8 mouse cellular contexts compared by ENCODE assay signal in genomic region chr8:85700101-85700750, GRCm38 (mm10). TPM values are rescaled to one million over a fixed set of nuclear protein-coding genes. Genes with fewer than 3 reads are reported as not detected.
DNase-seq lines count a peak whose midpoint lies in the region; ATAC-seq and TF ChIP-seq lines count a peak whose summit lies in the region.

No protein-coding gene starts in this region.

- H3ac ChIP-seq in myocyte (ENCODE audit: control insufficient read depth, insufficient read length), result no peak overlapping the region

- H3K9me3 ChIP-seq in embryonic facial prominence, embryonic 10.5 days, result no peaks in the 10 kb centered on the region
- H3K9me3 ChIP-seq in heart, embryonic 11.5 days (replicated peaks; ENCODE audit: control insufficient read depth, low read length), result no peaks in the 10 kb centered on the region
- no peaks in the 10 kb centered on the region for H3K9me3 ChIP-seq in kidney, embryonic 14.5 days (ENCODE audit: control insufficient read depth, low read length)
- H3K9me3 ChIP-seq in stomach, embryonic 14.5 days (ENCODE audit: control insufficient read depth, low read depth, low read length), result no peaks in the 10 kb centered on the region

- DNase-seq in 3134 (ENCODE audit: extremely low read depth, insufficient read length, low spot score) (peak; percentile 77), liver (peak; percentile 75)
- peak; percentile 82 for DNase-seq in adrenal gland, postnatal 14 days
- DNase-seq in embryonic facial prominence, embryonic 10.5 days (ENCODE audit: low spot score), result peak; percentile 90

- H3K27me3 ChIP-seq in embryonic facial prominence, embryonic 10.5 days (replicated peaks; ENCODE audit: low read depth, poor library complexity, severe bottlenecking), result peaks cover 27% of the 10 kb centered on the region
- H3K27me3 ChIP-seq in heart, embryonic 11.5 days (ENCODE audit: control insufficient read depth, insufficient read depth, low read length), result peaks cover 8% of the 10 kb centered on the region
- no peaks in the 10 kb centered on the region; the same call in none of the 2 replicates for H3K27me3 ChIP-seq in kidney, embryonic 14.5 days (ENCODE audit: control insufficient read depth, insufficient read depth, low read length)
- H3K27me3 ChIP-seq in myocyte (ENCODE audit: control insufficient read depth, insufficient read depth, insufficient read length), result peaks cover 16% of the 10 kb centered on the region
- no peaks in the 10 kb centered on the region for H3K27me3 ChIP-seq in stomach, embryonic 14.5 days (ENCODE audit: control insufficient read depth, insufficient read depth, low read length)

- peaks cover 17% of the 10 kb centered on the region for H3K4me1 ChIP-seq in embryonic facial prominence, embryonic 10.5 days
- H3K4me1 ChIP-seq in heart, embryonic 11.5 days (ENCODE audit: control insufficient read depth, insufficient read depth, low read length), result 0 out of 2 replicates have a peak, but pooled peaks cover 3% of the 10 kb centered on the region
- no peaks in the 10 kb centered on the region for H3K4me1 ChIP-seq in kidney, embryonic 14.5 days (ENCODE audit: control insufficient read depth, insufficient read depth, low read length)
- no peaks in the 10 kb centered on the region for H3K4me1 ChIP-seq in stomach, embryonic 14.5 days (ENCODE audit: control insufficient read depth, insufficient read depth, low read length)

- under 1% methylated on average over 84 of the region's 84 CpGs for WGBS in embryonic facial prominence, embryonic 10.5 days
- WGBS in heart, embryonic 11.5 days (ENCODE audit: insufficient replicate concordance), result under 1% methylated on average over 74 of the region's 84 CpGs
- WGBS in kidney, embryonic 14.5 days, result under 1% methylated on average over 75 of the region's 84 CpGs
- under 1% methylated on average over 75 of the region's 84 CpGs for WGBS in stomach, embryonic 14.5 days

- H3K36me3 ChIP-seq in embryonic facial prominence, embryonic 10.5 days (replicated peaks), result no peaks in the 10 kb centered on the region
- no peaks in the 10 kb centered on the region for H3K36me3 ChIP-seq in heart, embryonic 11.5 days (ENCODE audit: control insufficient read depth, insufficient read depth, low read length)
- H3K36me3 ChIP-seq in kidney, embryonic 14.5 days (ENCODE audit: control insufficient read depth, insufficient read depth, low read length), result no peaks in the 10 kb centered on the region
- H3K36me3 ChIP-seq in myocyte (ENCODE audit: control insufficient read depth, insufficient read depth), result no peaks in the 10 kb centered on the region
- no peaks in the 10 kb centered on the region for H3K36me3 ChIP-seq in stomach, embryonic 14.5 days (ENCODE audit: control insufficient read depth, insufficient read depth, low read length)

- peak overlapping the region; percentile 79 for H3K4me3 ChIP-seq in embryonic facial prominence, embryonic 10.5 days
- H3K4me3 ChIP-seq in heart, embryonic 11.5 days (ENCODE audit: low read depth, low read length), result peak overlapping the region; percentile 67
- peak overlapping the region; percentile 75 for H3K4me3 ChIP-seq in kidney, embryonic 14.5 days (ENCODE audit: low read length)
- H3K4me3 ChIP-seq in myocyte, result no peak overlapping the region
- H3K4me3 ChIP-seq in stomach, embryonic 14.5 days (ENCODE audit: low read depth, low read length), result peak overlapping the region; percentile 71

- H3K27ac ChIP-seq in embryonic facial prominence, embryonic 10.5 days (replicated peaks), result peak overlapping the region; percentile 97
- peak overlapping the region; percentile 57 for H3K27ac ChIP-seq in heart, embryonic 11.5 days (ENCODE audit: low read depth, low read length)
- H3K27ac ChIP-seq in kidney, embryonic 14.5 days (ENCODE audit: low read depth, low read length), result peak overlapping the region; percentile 88
- H3K27ac ChIP-seq in stomach, embryonic 14.5 days (ENCODE audit: low read length), result peak overlapping the region; percentile 79

- peak; percentile 86 for ATAC-seq in heart, embryonic 11.5 days (replicated peaks; ENCODE audit: insufficient number of reproducible peaks, low FRiP score, low TSS enrichment)
- ATAC-seq in kidney, embryonic 14.5 days (ENCODE audit: low FRiP score, low TSS enrichment), result peak; percentile 97
- ATAC-seq in stomach, embryonic 14.5 days (ENCODE audit: insufficient number of reproducible peaks, insufficient read depth, low FRiP score, low read depth), result peak; percentile 94

- H3K9ac ChIP-seq in heart, embryonic 11.5 days (ENCODE audit: low read depth, low read length), result peak overlapping the region; percentile 82
- peak overlapping the region; percentile 85 for H3K9ac ChIP-seq in kidney, embryonic 14.5 days (ENCODE audit: low read depth, low read length)
- H3K9ac ChIP-seq in stomach, embryonic 14.5 days (replicated peaks; ENCODE audit: low read depth, low read length), result peak overlapping the region; percentile 71

- TF ChIP-seq POLR2A in myocyte (IDR thresholded peaks at IDR 0.05; ENCODE audit: insufficient read length, low read depth), result no peak

- H3K79me2 ChIP-seq in myocyte (ENCODE audit: control insufficient read depth, insufficient read depth), result no peaks in the 10 kb centered on the region

- peak overlapping the region; percentile 98 for H3K4me2 ChIP-seq in heart, embryonic 11.5 days
- H3K4me2 ChIP-seq in kidney, embryonic 14.5 days (replicated peaks; ENCODE audit: low read depth, low read length), result peak overlapping the region; percentile 84
- H3K4me2 ChIP-seq in myocyte (ENCODE audit: low read depth), result peak overlapping the region; percentile 18
- peak overlapping the region; percentile 92 for H3K4me2 ChIP-seq in stomach, embryonic 14.5 days (replicated peaks; ENCODE audit: low read depth, low read length)

TF ChIP-seq in myocyte, 11 proteins besides CTCF, POLR2A, EP300 and RAD21:
- TF ChIP-seq MYOD1 (IDR thresholded peaks at IDR 0.05; ENCODE audit: control insufficient read depth in 1 of 3, insufficient read length in 2 of 3, low read depth in 2 of 3), result no peak
- TF ChIP-seq MAX (IDR thresholded peaks at IDR 0.05; ENCODE audit: low read depth), result no peak
- no peak for TF ChIP-seq CEBPB (IDR thresholded peaks at IDR 0.05; ENCODE audit: insufficient read depth, poor library complexity, severe bottlenecking)
- no peak for TF ChIP-seq POLR2AphosphoS2 (IDR thresholded peaks at IDR 0.05; ENCODE audit: insufficient read length, low read depth)
- no peak for TF ChIP-seq TCF3 (IDR thresholded peaks at IDR 0.05; ENCODE audit: insufficient read length, low read depth)
- no peak for TF ChIP-seq REST (IDR thresholded peaks at IDR 0.05; ENCODE audit: insufficient read depth, insufficient read length)
- TF ChIP-seq E2F4 (IDR thresholded peaks at IDR 0.05; ENCODE audit: insufficient read depth), result no peak
- no peak for TF ChIP-seq MYOG (IDR thresholded peaks at IDR 0.05; ENCODE audit: control insufficient read depth in 1 of 3, insufficient read depth in 1 of 3, insufficient read length in 2 of 3, low read depth in 2 of 3)
- no peak for TF ChIP-seq USF1 (IDR thresholded peaks at IDR 0.05; ENCODE audit: low read depth)
- TF ChIP-seq SRF (IDR thresholded peaks at IDR 0.05; ENCODE audit: control insufficient read depth, insufficient read length, low read depth), result no peak
- no peak for TF ChIP-seq TCF12 (IDR thresholded peaks at IDR 0.05; ENCODE audit: insufficient read depth, poor library complexity, severe bottlenecking)

RNA-seq across cellular contexts. Expression of gene Neto2, which starts 0.5 kb away (rescaled TPM):
- 6.7 and 7.7 TPM in 2 replicates for total RNA-seq in adrenal gland, postnatal 14 days (2021)
- polyA plus RNA-seq in embryonic facial prominence, embryonic 10.5 days (2016; fragmentation: Nextera tagmentation; extraction: Ambion mirVana), result 13.1 and 14.5 TPM in 2 replicates
- 6.7 and 6.9 TPM in 2 replicates for polyA plus RNA-seq in heart, embryonic 11.5 days (2014; fragmentation: Nextera tagmentation; extraction: Ambion mirVana)
- polyA plus RNA-seq in kidney, embryonic 14.5 days (2014; fragmentation: Nextera tagmentation; extraction: Ambion mirVana), result 23.0 and 31.6 TPM in 2 replicates
- 0.31 TPM for polyA plus RNA-seq in myocyte (2012; fragmentation: generic; extraction: Trizol)
- polyA plus RNA-seq in stomach, embryonic 14.5 days (2014; fragmentation: Nextera tagmentation; extraction: Ambion mirVana), result 14.1 and 15.6 TPM in 2 replicates

Comparison
In these comparisons a context has a peak if more than half of its experiments do, and no peak if none do; other contexts are left out.
1. H3K4me2 ChIP-seq: peak in every context shown above with its lines; median percentile 98 in heart, embryonic 11.5 days; 92 in stomach, embryonic 14.5 days; 84 in kidney, embryonic 14.5 days; 18 in myocyte.